Mouse (Mus musculus) midbrain, embryonic 13.5 days (tissue): Measurements from ENCODE around the gene Abcb6. TPM values are rescaled to one million over a fixed set of nuclear protein-coding genes. Genes with fewer than 3 reads are reported as not detected.
A peak's percentile ranks its signal among the peaks of the same experiment; 100 is the strongest.

Source experiments
- ATAC-seq: fragments of 200-750 bp; cut with Nextera tagmentation; 2 replicates; pipeline ENCODE4 v1.8.0; 2017; ENCODE audit warnings: mild to moderate bottlenecking, moderate TSS enrichment, moderate library complexity
- H3K27ac ChIP-seq: fragments of 300-500 bp; sonication (generic); 2 replicates; pipeline ENCODE4 v1.5.1; 2015; ENCODE audit warnings: inconsistent platforms, mild to moderate bottlenecking, moderate library complexity
- H3K27me3 ChIP-seq: fragments of 300-500 bp; sonication (generic); 2 replicates; pipeline ENCODE4 v1.6.1; 2015; ENCODE audit warnings: mild to moderate bottlenecking, inconsistent platforms
- H3K36me3 ChIP-seq: fragments of 300-500 bp; sonication (generic); 2 replicates; pipeline ENCODE4 v1.6.1; 2015; ENCODE audit warnings: mild to moderate bottlenecking, inconsistent platforms
- H3K4me1 ChIP-seq: fragments of 300-500 bp; sonication (generic); replicated peaks from 2 replicates; pipeline ENCODE4 v1.6.1; 2015; ENCODE audit warnings: inconsistent platforms
- H3K4me2 ChIP-seq: fragments of 300-500 bp; sonication (generic); replicated peaks from 2 replicates; pipeline ENCODE4 v1.6.1; 2015; ENCODE audit warnings: moderate library complexity, mild to moderate bottlenecking, inconsistent platforms
- H3K4me3 ChIP-seq: fragments of 300-500 bp; sonication (generic); replicated peaks from 2 replicates; pipeline ENCODE4 v1.5.1; 2015; ENCODE audit warnings: mild to moderate bottlenecking, inconsistent platforms
- H3K9ac ChIP-seq: fragments of 300-500 bp; sonication (generic); replicated peaks from 2 replicates; pipeline ENCODE4 v1.6.1; 2015; ENCODE audit warnings: mild to moderate bottlenecking, inconsistent platforms
- H3K9me3 ChIP-seq: fragments of 300-500 bp; sonication (generic); 2 replicates; pipeline ENCODE4 v1.6.1; 2016; ENCODE audit warnings: mild to moderate bottlenecking, inconsistent platforms
- WGBS: fragments of 180-500 bp; shearing (Covaris S2); methylation state at CpG from one replicate; pipeline ENCODE4 v1.1.7; 2015; 5-methylcytosine and 5-hydroxymethylcytosine counted together
- microRNA-seq: library from miRNA; unstranded; fragments of <30 nt; microRNA quantifications from one replicate; pipeline ENCODE4, GENCODE M21; 2016
- polyA plus RNA-seq: library from polyadenylated mRNA; unstranded; fragments of >200 nt; fragmentation: Nextera tagmentation; extraction: Ambion mirVana; gene quantifications from 2 replicates; pipeline ENCODE4 v1.2.1, GENCODE M21; 2015

Abcb6 gene
- polyA plus RNA-seq, 1 experiment from 2014 or later, result 38.3 TPM

DNA sequence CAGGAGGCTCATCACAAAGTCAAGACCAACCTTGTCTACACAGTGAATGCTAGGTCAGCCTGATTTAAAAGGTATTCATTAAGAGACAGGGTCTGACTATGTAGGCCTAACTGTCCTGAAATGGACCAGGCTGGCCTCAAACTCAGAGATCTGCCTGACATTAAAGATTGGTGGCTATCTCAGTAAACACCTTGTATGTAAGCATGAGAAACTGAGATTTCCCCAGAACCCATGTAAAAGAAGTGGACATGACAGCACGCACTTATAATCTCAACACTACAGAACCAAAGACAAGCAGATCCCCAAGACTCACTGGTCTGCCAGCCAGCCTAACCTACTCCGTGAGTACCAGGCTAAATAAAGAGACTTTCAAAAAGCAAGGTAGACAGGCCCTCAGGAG, 41.7 kb downstream of the Abcb6 start:
- no peak for ATAC-seq
- peaks cover 33% of the 10 kb centered on the region for H3K4me1 ChIP-seq
- H3K4me2 ChIP-seq, result no peak overlapping the region
- H3K27me3 ChIP-seq, result no peaks in the 10 kb centered on the region
- no peak overlapping the region for H3K27ac ChIP-seq
- 88% methylated on average over 2 of the region's 2 CpGs for WGBS
- H3K36me3 ChIP-seq, result peaks cover 47% of the 10 kb centered on the region
- no peaks in the 10 kb centered on the region for H3K9me3 ChIP-seq
- H3K4me3 ChIP-seq, result no peak overlapping the region
- H3K9ac ChIP-seq, result no peak overlapping the region

- no peaks in the 10 kb centered on the region for H3K27me3 ChIP-seq
- no peak overlapping the region for H3K4me3 ChIP-seq
- no peaks in the 10 kb centered on the region for H3K9me3 ChIP-seq
- peaks cover 26% of the 10 kb centered on the region for H3K4me1 ChIP-seq
- no peak overlapping the region for H3K4me2 ChIP-seq
- H3K27ac ChIP-seq, result no peak overlapping the region
- ATAC-seq, result no peak
- H3K9ac ChIP-seq, result no peak overlapping the region
- peaks cover 47% of the 10 kb centered on the region for H3K36me3 ChIP-seq
- 77% methylated on average over 3 of the region's 3 CpGs for WGBS
Observed at GRCm38 (mm10) chr1:75136730-75137129, 43.5 kb downstream of the Abcb6 start.

GRCm38 (mm10) chr1:75136293-75136692, 43.9 kb downstream of the Abcb6 start:
- no peak overlapping the region for H3K4me3 ChIP-seq
- no peak overlapping the region for H3K4me2 ChIP-seq
- no peak overlapping the region for H3K9ac ChIP-seq
- peaks cover 24% of the 10 kb centered on the region for H3K4me1 ChIP-seq
- H3K27me3 ChIP-seq, result no peaks in the 10 kb centered on the region
- 91% methylated on average over 6 of the region's 6 CpGs for WGBS
- no peak overlapping the region for H3K27ac ChIP-seq
- peaks cover 47% of the 10 kb centered on the region for H3K36me3 ChIP-seq
- H3K9me3 ChIP-seq, result no peaks in the 10 kb centered on the region
- ATAC-seq, result no peak

- H3K9ac ChIP-seq, result no peak within 1 kb of the TSS
- H3K4me3 ChIP-seq, result no peak within 1 kb of the TSS
- H3K27me3 ChIP-seq, result no peaks in the 10 kb centered on the region
- H3K9me3 ChIP-seq, result no peaks in the 10 kb centered on the region
- peaks cover 36% of the 10 kb centered on the region for H3K36me3 ChIP-seq
- no peak within 1 kb of the TSS for H3K4me2 ChIP-seq
- no peaks in the 10 kb centered on the region for H3K4me1 ChIP-seq
- ATAC-seq, result no peak
- H3K27ac ChIP-seq, result no peak within 1 kb of the TSS
- WGBS, result 68% methylated on average over 12 of the region's 12 CpGs
Observed at GRCm38 (mm10) chr1:75133421-75134207, 46.6 kb downstream of the Abcb6 start, which contains the start of gene Slc23a3. Slc23a3 (minus strand) TSS chr1:75133890.

DNA sequence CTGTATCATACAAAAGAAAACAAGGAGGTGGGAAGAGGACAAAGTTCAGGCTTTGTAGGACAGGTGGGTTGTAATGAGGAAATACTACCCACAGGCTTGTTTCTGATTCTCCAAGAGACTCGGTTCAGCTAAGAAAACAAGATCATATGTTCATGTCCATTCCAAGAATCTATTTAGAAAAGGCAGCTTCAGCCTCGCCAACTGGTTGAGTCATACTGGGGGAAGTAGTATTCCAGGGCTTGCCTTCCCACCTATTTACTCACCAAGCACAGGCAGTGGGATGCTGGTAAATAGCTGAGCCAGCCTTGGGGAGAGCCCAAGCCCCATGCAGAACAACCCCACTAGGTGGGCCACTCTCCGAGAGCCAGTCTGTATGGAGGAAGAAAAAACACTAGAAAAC, 51.6 kb downstream of the Abcb6 start:
- 86% methylated on average over 3 of the region's 3 CpGs for WGBS
- Histone ChIP-seq H3K36me3 (no peaks in the 10 kb centered on the region), H3K9ac (no peak overlapping the region), H3K27ac (no peak overlapping the region), H3K27me3 (no peaks in the 10 kb centered on the region), H3K4me1 (peaks cover 8% of the 10 kb centered on the region), H3K4me3 (no peak overlapping the region), H3K4me2 (no peak overlapping the region), H3K9me3 (no peaks in the 10 kb centered on the region)
- ATAC-seq, result no peak

GRCm38 (mm10) chr1:75125418-75125817, 54.8 kb downstream of the Abcb6 start:
- Histone ChIP-seq H3K27me3 (no peaks in the 10 kb centered on the region), H3K4me3 (peak overlapping the region; percentile 55), H3K9me3 (no peaks in the 10 kb centered on the region), H3K9ac (no peak overlapping the region), H3K36me3 (no peaks in the 10 kb centered on the region), H3K4me2 (peak overlapping the region; percentile 59), H3K4me1 (peaks cover 8% of the 10 kb centered on the region), H3K27ac (no peak overlapping the region)
- ATAC-seq, result no peak
- 35% methylated on average over 5 of the region's 5 CpGs for WGBS

- peaks cover 8% of the 10 kb centered on the region for H3K4me1 ChIP-seq
- H3K9me3 ChIP-seq, result no peaks in the 10 kb centered on the region
- H3K36me3 ChIP-seq, result no peaks in the 10 kb centered on the region
- peak within 1 kb of the TSS; percentile 59 for H3K4me2 ChIP-seq
- H3K27me3 ChIP-seq, result no peaks in the 10 kb centered on the region
- ATAC-seq, result peak; percentile 95
- peak within 1 kb of the TSS; percentile 55 for H3K4me3 ChIP-seq
- H3K9ac ChIP-seq, result peak within 1 kb of the TSS; percentile 62
- H3K27ac ChIP-seq, result peak within 1 kb of the TSS; percentile 90
- WGBS, result 2% methylated on average over 56 of the region's 56 CpGs
Observed at GRCm38 (mm10) chr1:75124346-75125321, 55.6 kb downstream of the Abcb6 start, which contains the start of gene Nhej1. Nhej1 (minus strand) TSS chr1:75125200.

- no peak for ATAC-seq
Observed at GRCm38 (mm10) chr1:75122211-75122610, 58.0 kb downstream of the Abcb6 start.

More at GRCm38 (mm10) chr1:75122211-75122610, 58.0 kb downstream of the Abcb6 start:
- no peak overlapping the region for H3K4me2 ChIP-seq
- H3K27ac ChIP-seq, result no peak overlapping the region
- H3K9me3 ChIP-seq, result no peaks in the 10 kb centered on the region
- H3K4me3 ChIP-seq, result no peak overlapping the region
- 90% methylated on average over 3 of the region's 3 CpGs for WGBS
- H3K27me3 ChIP-seq, result no peaks in the 10 kb centered on the region
- no peaks in the 10 kb centered on the region for H3K36me3 ChIP-seq
- no peak overlapping the region for H3K9ac ChIP-seq
- peaks cover 8% of the 10 kb centered on the region for H3K4me1 ChIP-seq

Small RNA genes lying within 50 kb of the gene (microRNA-seq; reads per million reads assigned to microRNA genes)
- not detected for gene Gm27943

Other genes starting within 250 kb of the Abcb6 start
- 0.24 and 0.42 TPM in 2 replicates for gene Cfap65, start 244.8 kb downstream of the Abcb6 start, polyA plus RNA-seq
- 0.13 and 0.26 TPM in 2 replicates for gene Ihh, start 228.7 kb downstream of the Abcb6 start, polyA plus RNA-seq
- gene Nhej1, start 55.2 kb downstream of the Abcb6 start, polyA plus RNA-seq, result 8.6 and 8.7 TPM in 2 replicates
- gene Slc23a3, start 46.5 kb downstream of the Abcb6 start, polyA plus RNA-seq, result not detected in 2 replicates
- gene Cnppd1, start 37.7 kb downstream of the Abcb6 start, polyA plus RNA-seq, result 66.7 and 68.5 TPM in 2 replicates
- 99.4 and 109 TPM in 2 replicates for gene Retreg2, start 37.6 kb downstream of the Abcb6 start, polyA plus RNA-seq
- gene Zfand2b, start 11.7 kb downstream of the Abcb6 start, polyA plus RNA-seq, result 37.8 and 39.2 TPM in 2 replicates
- 23.9 and 27.5 TPM in 2 replicates for gene Ankzf1, start 11.8 kb upstream of the Abcb6 start, polyA plus RNA-seq
- gene Atg9a, start 11.8 kb upstream of the Abcb6 start, polyA plus RNA-seq, result 39.8 and 43.1 TPM in 2 replicates
- 24.3 and 24.9 TPM in 2 replicates for gene Glb1l, start 30.4 kb upstream of the Abcb6 start, polyA plus RNA-seq
- gene Stk16, start 30.4 kb upstream of the Abcb6 start, polyA plus RNA-seq, result 137 and 152 TPM in 2 replicates
- gene Tuba4a, start 39.5 kb upstream of the Abcb6 start, polyA plus RNA-seq, result 3.9 and 5.3 TPM in 2 replicates
- gene A630095N17Rik, start 51.7 kb upstream of the Abcb6 start, polyA plus RNA-seq, result not detected in 2 replicates
- 47.6 and 56.7 TPM in 2 replicates for gene Dnajb2, start 56.0 kb upstream of the Abcb6 start, polyA plus RNA-seq
- gene Ptprn, start 84.1 kb upstream of the Abcb6 start, polyA plus RNA-seq, result 11.1 and 14.0 TPM in 2 replicates
- gene Resp18, start 98.0 kb upstream of the Abcb6 start, polyA plus RNA-seq, result 97.4 and 99.9 TPM in 2 replicates
- 155 and 161 TPM in 2 replicates for gene Dnpep, start 137.6 kb upstream of the Abcb6 start, polyA plus RNA-seq
- 0.84 and 1.1 TPM in 2 replicates for gene Des, start 179.9 kb upstream of the Abcb6 start, polyA plus RNA-seq
- 11.2 and 12.8 TPM in 2 replicates for gene Speg, start 194.9 kb upstream of the Abcb6 start, polyA plus RNA-seq